ENCODE assay signal across 8 mouse cellular contexts in the genomic region with DNA sequence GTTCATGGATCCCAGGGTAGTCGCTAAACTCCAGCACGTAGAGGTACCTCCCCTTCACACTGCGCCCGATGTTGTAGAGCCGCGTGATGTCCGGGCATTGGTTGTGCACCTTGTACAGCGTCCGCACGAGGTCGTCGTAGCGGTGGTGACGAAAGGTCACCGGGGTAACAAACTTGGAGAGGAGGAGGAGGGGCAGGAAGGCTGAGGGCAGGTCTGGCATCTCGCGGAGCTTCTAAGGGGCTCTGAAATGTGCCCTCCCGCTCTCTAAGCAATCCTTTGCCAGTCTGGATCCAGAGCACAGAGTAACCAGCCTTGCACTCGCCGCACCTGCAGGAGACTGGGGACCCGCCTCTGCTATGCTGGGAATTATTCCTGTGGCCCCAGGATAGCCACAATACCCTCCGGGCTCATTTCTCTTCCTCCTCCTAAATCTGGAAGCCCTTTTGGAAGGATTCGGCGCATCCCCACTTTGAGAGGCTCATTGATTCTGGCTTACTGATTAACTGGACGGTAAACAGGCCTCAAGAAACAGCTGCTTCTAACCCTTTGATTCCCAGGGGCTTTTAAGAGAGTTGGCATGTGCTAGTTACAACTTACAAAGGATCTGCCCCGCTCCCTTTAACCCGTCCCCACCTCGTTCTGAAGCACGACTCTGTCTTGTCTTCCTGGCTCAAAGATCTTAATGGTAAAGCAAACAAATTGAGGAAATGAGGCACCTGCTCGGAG. TPM values are rescaled to one million over a fixed set of nuclear protein-coding genes. Genes with fewer than 3 reads are reported as not detected.
DNase-seq lines count a peak whose midpoint lies in the region; ATAC-seq and TF ChIP-seq lines count a peak whose summit lies in the region.

A gene (minus strand): TSS at position 488 of the 726 bp plus-strand sequence.

- TF ChIP-seq CTCF in hindbrain, postnatal 0 days (IDR thresholded peaks at IDR 0.05; ENCODE audit: low read depth) = 0 out of 2 replicates have a peak, but pooled peaks have one; percentile 4
- TF ChIP-seq CTCF in liver, embryonic 14.5 days (IDR thresholded peaks at IDR 0.05; ENCODE audit: low read depth) = no peak
- TF ChIP-seq CTCF in cerebellum, adult 2 months (IDR thresholded peaks at IDR 0.05; ENCODE audit: borderline replicate concordance, insufficient read depth, low read depth, low read length) = no peak

- H3K9ac ChIP-seq in heart, embryonic 12.5 days = peak within 1 kb of the TSS; percentile 52
- no peak within 1 kb of the TSS for H3K9ac ChIP-seq in hindbrain, postnatal 0 days (replicated peaks; ENCODE audit: low read length)
- H3K9ac ChIP-seq in liver, embryonic 14.5 days (replicated peaks) = no peak within 1 kb of the TSS

- peaks cover 18% of the 10 kb centered on the region for H3K27me3 ChIP-seq in heart, embryonic 12.5 days (replicated peaks)
- H3K27me3 ChIP-seq in hindbrain, postnatal 0 days (ENCODE audit: insufficient read depth, low read length) = no peaks in the 10 kb centered on the region
- H3K27me3 ChIP-seq in liver, embryonic 14.5 days (ENCODE audit: control insufficient read depth, insufficient read depth, low read length) = no peaks in the 10 kb centered on the region; the same call in 1 of the 2 replicates
- H3K27me3 ChIP-seq in cerebellum, adult 2 months (ENCODE audit: control insufficient read depth, insufficient read depth, low read length) = no peaks in the 10 kb centered on the region

- H3K4me2 ChIP-seq in heart, embryonic 12.5 days = peak within 1 kb of the TSS; percentile 59
- peak within 1 kb of the TSS; percentile 46 for H3K4me2 ChIP-seq in hindbrain, postnatal 0 days (ENCODE audit: low read depth, low read length)
- H3K4me2 ChIP-seq in liver, embryonic 14.5 days (ENCODE audit: low read depth) = peak within 1 kb of the TSS; percentile 11

- no peak for TF ChIP-seq POLR2A in cerebellum, adult 2 months (IDR thresholded peaks at IDR 0.05; ENCODE audit: borderline replicate concordance, insufficient read depth, low read length)

- no peaks in the 10 kb centered on the region; the same call in 1 of the 2 replicates for H3K4me1 ChIP-seq in heart, embryonic 12.5 days (replicated peaks)
- H3K4me1 ChIP-seq in hindbrain, postnatal 0 days (ENCODE audit: insufficient read depth, low read length) = no peaks in the 10 kb centered on the region
- peaks cover 0 to 3% of the 10 kb centered on the region in 2 experiments; a peak in 2 of 4 replicates for H3K4me1 ChIP-seq in liver, embryonic 14.5 days (replicated peaks; ENCODE audit: control insufficient read depth in 2 of 2, insufficient read depth in 2 of 2, low read length in 1 of 2)
- no peaks in the 10 kb centered on the region for H3K4me1 ChIP-seq in cerebellum, adult 2 months (ENCODE audit: control insufficient read depth, insufficient read depth, low read length)

- 23% methylated on average over 30 of the region's 30 CpGs for WGBS in heart, embryonic 12.5 days
- 17% methylated on average over 30 of the region's 30 CpGs for WGBS in hindbrain, postnatal 0 days
- WGBS in liver, embryonic 14.5 days (ENCODE audit: insufficient replicate concordance) = 24% methylated on average over 30 of the region's 30 CpGs
- WGBS in cerebellum, adult 2 months = 20% methylated on average over 30 of the region's 30 CpGs

- H3K9me3 ChIP-seq in heart, embryonic 12.5 days (replicated peaks) = no peaks in the 10 kb centered on the region
- no peaks in the 10 kb centered on the region for H3K9me3 ChIP-seq in hindbrain, postnatal 0 days (ENCODE audit: low read length)
- no peaks in the 10 kb centered on the region for H3K9me3 ChIP-seq in liver, embryonic 14.5 days (ENCODE audit: control insufficient read depth, low read length)

- no peak for DNase-seq in heart, postnatal 25 days (ENCODE audit: low spot score)
- DNase-seq in hindbrain, postnatal 0 days (ENCODE audit: low spot score) = no peak
- DNase-seq in liver, embryonic 14.5 days (ENCODE audit: low read depth in 3 of 3, low spot score in 3 of 3) = peak; percentile 17 to 34 (median 27)
- peak; percentile 18 for DNase-seq in retina, embryonic 14.5 days (ENCODE audit: low spot score)
- no peak for DNase-seq in left cerebral cortex, postnatal 10 days (ENCODE audit: extremely low spot score in 1 of 2, low spot score in 2 of 2)
- no peak for DNase-seq in right cerebral cortex, postnatal 10 days (ENCODE audit: low spot score in 2 of 2)
- no peak for DNase-seq in cerebellum, adult 2 months

- intact Hi-C loops in heart, postnatal 25 days (cut with DNase I) = no loop called here
- intact Hi-C loops in left cerebral cortex, postnatal 10 days (cut with DNase I) = no loop called here

- H3K4me3 ChIP-seq in heart, embryonic 12.5 days = peak within 1 kb of the TSS; percentile 31
- H3K4me3 ChIP-seq in hindbrain, postnatal 0 days (ENCODE audit: low read length) = peak within 1 kb of the TSS; percentile 17; the same call in 1 of the 2 replicates
- peak within 1 kb of the TSS; percentile 43 to 44 for H3K4me3 ChIP-seq in liver, embryonic 14.5 days (ENCODE audit: insufficient read depth in 1 of 2, low read depth in 2 of 2, low read length in 2 of 2)
- no peak within 1 kb of the TSS for H3K4me3 ChIP-seq in cerebellum, adult 2 months (replicated peaks; ENCODE audit: insufficient read depth, low read depth, low read length)

- no peak within 1 kb of the TSS for H3K27ac ChIP-seq in heart, embryonic 12.5 days (ENCODE audit: poor library complexity, severe bottlenecking)
- H3K27ac ChIP-seq in hindbrain, postnatal 0 days = no peak within 1 kb of the TSS
- no peak within 1 kb of the TSS for H3K27ac ChIP-seq in liver, embryonic 14.5 days
- no peak within 1 kb of the TSS for H3K27ac ChIP-seq in cerebellum, adult 2 months (ENCODE audit: insufficient read depth, low read length)

- TF ChIP-seq EP300 in liver, embryonic 14.5 days (IDR thresholded peaks at IDR 0.05; ENCODE audit: low read depth) = no peak

- no peak for ATAC-seq in heart, embryonic 12.5 days (ENCODE audit: insufficient number of reproducible peaks, low FRiP score)
- no peak for ATAC-seq in hindbrain, postnatal 0 days
- peak; percentile 71 for ATAC-seq in liver, embryonic 14.5 days (ENCODE audit: insufficient read depth)

- no peaks in the 10 kb centered on the region for H3K36me3 ChIP-seq in heart, embryonic 12.5 days
- no peaks in the 10 kb centered on the region for H3K36me3 ChIP-seq in hindbrain, postnatal 0 days (ENCODE audit: insufficient read depth, low read length)
- no peaks in the 10 kb centered on the region for H3K36me3 ChIP-seq in liver, embryonic 14.5 days (replicated peaks; ENCODE audit: control insufficient read depth, insufficient read depth, low read depth)

RNA-seq across cellular contexts. Expression of the gene that starts here (rescaled TPM):
- 0.86 and 1.6 TPM in 2 replicates for polyA plus RNA-seq in heart, embryonic 12.5 days (2016; fragmentation: Nextera tagmentation; extraction: Ambion mirVana)
- total RNA-seq in heart, postnatal 25 days (2021) = under 1 TPM; 0.16 to 0.31 TPM
- 0.43 and 0.84 TPM in 2 replicates for total RNA-seq in hindbrain, postnatal 0 days (2014; rRNA removed)
- 0.43 and 0.58 TPM in 2 replicates for polyA plus RNA-seq in hindbrain, postnatal 0 days (2015; fragmentation: Nextera tagmentation; extraction: Ambion mirVana)
- 49.5 and 50.9 TPM in 2 replicates for polyA plus RNA-seq in liver, embryonic 14.5 days (2012; rRNA removed)
- 43.9 and 50.1 TPM in 2 replicates for polyA plus RNA-seq in liver, embryonic 14.5 days (2014; fragmentation: Nextera tagmentation; extraction: Ambion mirVana)
- under 1 TPM; 0.21 to 0.24 TPM for total RNA-seq in left cerebral cortex, postnatal 10 days (2021)
- polyA plus RNA-seq in cerebellum, adult 2 months (2012; rRNA removed) = 0.16 and 0.36 TPM in 2 replicates

Comparison
In these comparisons a context has a peak if more than half of its experiments do, and no peak if none do; other contexts are left out.
1. RNA of the gene that starts here (polyA plus RNA-seq): 43.9 to 50.9 TPM in liver, embryonic 14.5 days; 0.86 to 1.6 TPM in heart, embryonic 12.5 days, 0.43 to 0.58 TPM in hindbrain, postnatal 0 days and 0.16 to 0.36 TPM in cerebellum, adult 2 months; every median in the first group is over 10 times any median in the second.
2. DNase-seq: peak in liver, embryonic 14.5 days (3 of 3) and retina, embryonic 14.5 days (single experiment); none in heart, postnatal 25 days (single experiment), hindbrain, postnatal 0 days (single experiment), left cerebral cortex, postnatal 10 days (0 of 2), right cerebral cortex, postnatal 10 days (0 of 2) and cerebellum, adult 2 months (0 of 2).
3. Peak in every context shown above with its lines, with median percentiles within 50 percentile points of each other: H3K4me2 ChIP-seq.